Mouse (Mus musculus) stomach, embryonic 16.5 days (tissue): Measurements from ENCODE around the gene Foxn2. TPM values are rescaled to one million over a fixed set of nuclear protein-coding genes. Genes with fewer than 3 reads are reported as not detected.

Experiments used
- polyA plus RNA-seq: library from polyadenylated mRNA; unstranded; fragments of >200 nt; fragmentation: Nextera tagmentation; extraction: Ambion mirVana; gene quantifications from 2 replicates; pipeline ENCODE4 v1.2.1, GENCODE M21; 2015

Gene Foxn2
- polyA plus RNA-seq, 1 experiment from 2014 or later = 20.3 TPM

Other genes starting within 250 kb of the Foxn2 start
- 19.6 and 21.8 TPM in 2 replicates for gene Ppp1r21, start 89.4 kb downstream of the Foxn2 start, polyA plus RNA-seq
- 2.5 and 5.3 TPM in 2 replicates for gene Ston1, start 157.0 kb downstream of the Foxn2 start, polyA plus RNA-seq
- 0.26 and 0.41 TPM in 2 replicates for gene Gtf2a1l, start 227.9 kb downstream of the Foxn2 start, polyA plus RNA-seq